In the genomic region with DNA sequence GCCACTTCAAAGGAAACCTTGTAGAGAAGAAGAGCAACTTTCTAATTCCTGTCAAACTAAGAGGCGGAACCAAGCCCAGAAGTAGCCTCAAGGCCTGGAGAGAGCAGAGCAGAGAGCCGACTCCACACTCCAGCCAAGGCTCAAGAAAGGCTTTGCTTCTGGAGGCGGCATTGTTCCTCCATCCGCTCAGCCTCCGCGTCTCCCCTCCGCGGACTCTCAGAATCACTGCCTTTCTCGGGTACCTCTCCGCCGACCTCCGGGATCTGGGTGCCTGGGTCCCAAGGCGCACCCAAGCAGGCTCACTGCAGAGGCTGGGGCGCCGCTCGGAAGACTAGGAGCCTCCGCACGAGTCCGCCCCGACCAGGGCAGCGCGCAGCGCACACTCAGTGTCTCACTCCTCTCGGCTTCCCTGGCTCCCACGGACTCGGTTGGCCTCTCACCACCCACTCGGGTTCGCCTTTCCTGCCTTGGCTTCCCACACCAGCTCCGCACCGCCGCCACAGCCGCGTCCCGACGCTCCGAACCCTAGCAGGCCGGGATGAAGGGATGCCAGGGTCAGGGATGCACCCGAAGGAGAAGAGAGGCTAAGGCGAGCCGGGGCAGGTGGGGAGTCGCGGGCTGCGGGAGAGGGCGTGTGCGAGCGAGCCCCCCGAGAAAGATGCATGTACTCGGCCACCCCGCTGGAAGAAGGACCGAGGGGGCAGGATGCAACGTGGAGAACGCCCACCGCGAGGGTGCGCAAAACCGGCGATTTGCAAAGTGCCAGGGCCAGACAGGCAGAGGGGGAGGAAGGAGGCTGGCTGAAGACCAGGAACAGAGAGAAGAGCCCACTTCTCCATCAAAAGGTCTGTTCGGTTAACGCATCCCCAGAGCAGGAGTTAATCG, we compare ENCODE assay signal across 8 mouse cellular contexts. TPM values are rescaled to one million over a fixed set of nuclear protein-coding genes. Genes with fewer than 3 reads are reported as not detected.
DNase-seq lines count a peak whose midpoint lies in the region; ATAC-seq and TF ChIP-seq lines count a peak whose summit lies in the region.

No protein-coding gene starts in this region.

- peaks cover 21% of the 10 kb centered on the region for H3K27me3 ChIP-seq in hindbrain, embryonic 12.5 days
- H3K27me3 ChIP-seq in limb, embryonic 10.5 days (ENCODE audit: low read depth, poor library complexity, severe bottlenecking) = peaks cover 73% of the 10 kb centered on the region

- H3K4me3 ChIP-seq in hindbrain, embryonic 12.5 days = peak overlapping the region; percentile 70
- H3K4me3 ChIP-seq in limb, embryonic 10.5 days = peak overlapping the region; percentile 66
- H3K4me3 ChIP-seq in olfactory bulb, adult 2 months (ENCODE audit: insufficient read depth, low read depth, low read length) = peak overlapping the region; percentile 52

- H3K9ac ChIP-seq in hindbrain, embryonic 12.5 days = peak overlapping the region; percentile 79

- WGBS in hindbrain, embryonic 12.5 days = under 1% methylated on average over 59 of the region's 60 CpGs
- under 1% methylated on average over 60 of the region's 60 CpGs for WGBS in limb, embryonic 10.5 days
- under 1% methylated on average over 60 of the region's 60 CpGs for WGBS in olfactory bulb, adult 2 months

- no peaks in the 10 kb centered on the region for H3K9me3 ChIP-seq in hindbrain, embryonic 12.5 days (replicated peaks)
- no peaks in the 10 kb centered on the region for H3K9me3 ChIP-seq in limb, embryonic 10.5 days (replicated peaks)

- peak; percentile 86 for ATAC-seq in hindbrain, embryonic 12.5 days (ENCODE audit: low FRiP score)

- peaks cover 12% of the 10 kb centered on the region for H3K4me1 ChIP-seq in hindbrain, embryonic 12.5 days
- H3K4me1 ChIP-seq in limb, embryonic 10.5 days = peaks cover 23% of the 10 kb centered on the region
- H3K4me1 ChIP-seq in olfactory bulb, adult 2 months (ENCODE audit: control insufficient read depth, insufficient read depth, low read length) = 0 out of 2 replicates have a peak, but pooled peaks cover 3% of the 10 kb centered on the region

- DNase-seq in adrenal gland, adult 2 months = peak; percentile 1
- no peak for DNase-seq in adrenal gland, postnatal 36 days
- DNase-seq in urinary bladder, adult 2 months (ENCODE audit: low spot score) = peak; percentile 18
- DNase-seq in urinary bladder, postnatal 36 days (ENCODE audit: low spot score in 2 of 2) = no peak
- peak; percentile 67 for DNase-seq in limb, embryonic 10.5 days (ENCODE audit: low spot score)
- no peak for DNase-seq in spleen, postnatal 14 days (ENCODE audit: low spot score in 2 of 2)

- peak overlapping the region; percentile 80 for H3K27ac ChIP-seq in hindbrain, embryonic 12.5 days
- peak overlapping the region; percentile 77 for H3K27ac ChIP-seq in limb, embryonic 10.5 days
- peak overlapping the region; percentile 38 for H3K27ac ChIP-seq in olfactory bulb, adult 2 months (ENCODE audit: insufficient read depth, low read depth, low read length)

- no peak for TF ChIP-seq CTCF in olfactory bulb, adult 2 months (IDR thresholded peaks at IDR 0.05; ENCODE audit: insufficient read depth, low read depth, low read length)

- no peaks in the 10 kb centered on the region for H3K36me3 ChIP-seq in hindbrain, embryonic 12.5 days
- no peaks in the 10 kb centered on the region for H3K36me3 ChIP-seq in limb, embryonic 10.5 days

- TF ChIP-seq POLR2A in olfactory bulb, adult 2 months (IDR thresholded peaks at IDR 0.05; ENCODE audit: insufficient read depth, low read depth, low read length) = no peak

- H3K4me2 ChIP-seq in hindbrain, embryonic 12.5 days (replicated peaks) = peak overlapping the region; percentile 87

RNA-seq across cellular contexts. Expression of a gene that starts 0.8 kb away (rescaled TPM):
- total RNA-seq in adrenal gland, adult 2 months (2021) = 1 to 10 TPM in 1 of 2 experiments, under 1 TPM in 1; 0.35 to 1.1 TPM
- 0.03 and 0.11 TPM in 2 replicates for polyA plus RNA-seq in adrenal gland, adult 2 months (2012; rRNA removed)
- 1 to 10 TPM in 1 of 2 experiments, under 1 TPM in 1; 0.86 to 1.2 TPM for total RNA-seq in adrenal gland, postnatal 36 days (2021)
- polyA plus RNA-seq in urinary bladder, adult 2 months (2012; rRNA removed) = 0.29 and 0.49 TPM in 2 replicates
- polyA plus RNA-seq in hindbrain, embryonic 12.5 days (2016; fragmentation: Nextera tagmentation; extraction: Ambion mirVana) = 9.3 and 10.1 TPM in 2 replicates
- polyA plus RNA-seq in limb, embryonic 10.5 days (2016; fragmentation: Nextera tagmentation; extraction: Ambion mirVana) = 0.28 and 0.36 TPM in 2 replicates
- not detected in 2 replicates for polyA plus RNA-seq in olfactory bulb, adult 2 months (2012; ENCODE audit: insufficient read depth, insufficient read length, low replicate concordance, missing spikeins)

Comparison
In these comparisons a context has a peak if more than half of its experiments do, and no peak if none do; other contexts are left out.
1. DNase-seq: peak in adrenal gland, adult 2 months (single experiment), urinary bladder, adult 2 months (single experiment) and limb, embryonic 10.5 days (single experiment); none in adrenal gland, postnatal 36 days (0 of 2), urinary bladder, postnatal 36 days (0 of 2) and spleen, postnatal 14 days (0 of 2).
2. Peak in every context shown above with its lines, with median percentiles within 50 percentile points of each other: H3K27ac ChIP-seq and H3K4me3 ChIP-seq.